Mouse (Mus musculus) midbrain, embryonic 13.5 days (tissue): ENCODE results near the gene 1700020D05Rik. TPM values are rescaled to one million over a fixed set of nuclear protein-coding genes. Genes with fewer than 3 reads are reported as not detected.
"Not testable (repeated sequence)": the region's sequence is repeated elsewhere in the genome, so short reads cannot be mapped to it uniquely, and the experiment has no call there.

Source experiments
- ATAC-seq: fragments of 200-750 bp; cut with Nextera tagmentation; 2 replicates; pipeline ENCODE4 v1.8.0; 2017; ENCODE audit warnings: mild to moderate bottlenecking, moderate TSS enrichment, moderate library complexity
- H3K27ac ChIP-seq: fragments of 300-500 bp; sonication (generic); 2 replicates; pipeline ENCODE4 v1.5.1; 2015; ENCODE audit warnings: inconsistent platforms, mild to moderate bottlenecking, moderate library complexity
- H3K27me3 ChIP-seq: fragments of 300-500 bp; sonication (generic); 2 replicates; pipeline ENCODE4 v1.6.1; 2015; ENCODE audit warnings: mild to moderate bottlenecking, inconsistent platforms
- H3K36me3 ChIP-seq: fragments of 300-500 bp; sonication (generic); 2 replicates; pipeline ENCODE4 v1.6.1; 2015; ENCODE audit warnings: mild to moderate bottlenecking, inconsistent platforms
- H3K4me1 ChIP-seq: fragments of 300-500 bp; sonication (generic); replicated peaks from 2 replicates; pipeline ENCODE4 v1.6.1; 2015; ENCODE audit warnings: inconsistent platforms
- H3K4me2 ChIP-seq: fragments of 300-500 bp; sonication (generic); replicated peaks from 2 replicates; pipeline ENCODE4 v1.6.1; 2015; ENCODE audit warnings: moderate library complexity, mild to moderate bottlenecking, inconsistent platforms
- H3K4me3 ChIP-seq: fragments of 300-500 bp; sonication (generic); replicated peaks from 2 replicates; pipeline ENCODE4 v1.5.1; 2015; ENCODE audit warnings: mild to moderate bottlenecking, inconsistent platforms
- H3K9ac ChIP-seq: fragments of 300-500 bp; sonication (generic); replicated peaks from 2 replicates; pipeline ENCODE4 v1.6.1; 2015; ENCODE audit warnings: mild to moderate bottlenecking, inconsistent platforms
- H3K9me3 ChIP-seq: fragments of 300-500 bp; sonication (generic); 2 replicates; pipeline ENCODE4 v1.6.1; 2016; ENCODE audit warnings: mild to moderate bottlenecking, inconsistent platforms
- WGBS: fragments of 180-500 bp; shearing (Covaris S2); methylation state at CpG from one replicate; pipeline ENCODE4 v1.1.7; 2015; 5-methylcytosine and 5-hydroxymethylcytosine counted together
- polyA plus RNA-seq: library from polyadenylated mRNA; unstranded; fragments of >200 nt; fragmentation: Nextera tagmentation; extraction: Ambion mirVana; gene quantifications from 2 replicates; pipeline ENCODE4 v1.2.1, GENCODE M21; 2015

Gene 1700020D05Rik
- polyA plus RNA-seq, 1 experiment from 2014 or later, result 0.26 TPM

- Histone ChIP-seq H3K27ac (no peak overlapping the region), H3K4me3 (no peak overlapping the region), H3K9ac (no peak overlapping the region), H3K27me3 (no peaks in the 10 kb centered on the region), H3K4me2 (no peak overlapping the region), H3K9me3 (no peaks in the 10 kb centered on the region), H3K36me3 (no peaks in the 10 kb centered on the region), H3K4me1 (peaks cover 9% of the 10 kb centered on the region)
- ATAC-seq, result no peak
- WGBS, result 71% methylated on average over 7 of the region's 7 CpGs
Measured at GRCm38 (mm10) chr19:5515840-5516777, 12.5 kb upstream of the 1700020D05Rik start.

- ATAC-seq, result no peak
- Histone ChIP-seq H3K36me3 (no peaks in the 10 kb centered on the region), H3K27me3 (no peaks in the 10 kb centered on the region), H3K27ac (no peak overlapping the region), H3K9me3 (no peaks in the 10 kb centered on the region), H3K4me1 (peaks cover 26% of the 10 kb centered on the region), H3K9ac (no peak overlapping the region), H3K4me3 (no peak overlapping the region), H3K4me2 (no peak overlapping the region)
- 90% methylated on average over 3 of the region's 3 CpGs for WGBS
Measured at GRCm38 (mm10) chr19:5513005-5513349, 9.4 kb upstream of the 1700020D05Rik start.

- WGBS, result 80% methylated on average over 12 of the region's 12 CpGs
- Histone ChIP-seq H3K4me3 (no peak overlapping the region), H3K4me2 (no peak overlapping the region), H3K27ac (no peak overlapping the region), H3K9ac (no peak overlapping the region), H3K4me1 (peaks cover 26% of the 10 kb centered on the region), H3K36me3 (no peaks in the 10 kb centered on the region), H3K9me3 (no peaks in the 10 kb centered on the region), H3K27me3 (no peaks in the 10 kb centered on the region)
- ATAC-seq, result no peak
Measured at GRCm38 (mm10) chr19:5512091-5513004, 8.8 kb upstream of the 1700020D05Rik start.

GRCm38 (mm10) chr19:5511074-5511632, 7.6 kb upstream of the 1700020D05Rik start:
- ATAC-seq, result no peak
- H3K4me2 ChIP-seq, result peak overlapping the region; percentile 79
- 53% methylated on average over 15 of the region's 15 CpGs for WGBS
- no peaks in the 10 kb centered on the region for H3K36me3 ChIP-seq
- no peaks in the 10 kb centered on the region for H3K9me3 ChIP-seq
- peak overlapping the region; percentile 54 for H3K4me3 ChIP-seq
- peaks cover 26% of the 10 kb centered on the region for H3K4me1 ChIP-seq
- H3K9ac ChIP-seq, result peak overlapping the region; percentile 64
- H3K27me3 ChIP-seq, result no peaks in the 10 kb centered on the region
- 0 out of 2 replicates have a peak overlapping the region, but pooled peaks have one; percentile 9 for H3K27ac ChIP-seq

- ATAC-seq, result peak; percentile 100
- Histone ChIP-seq H3K9me3 (no peaks in the 10 kb centered on the region), H3K36me3 (no peaks in the 10 kb centered on the region), H3K4me1 (peaks cover 26% of the 10 kb centered on the region), H3K27me3 (no peaks in the 10 kb centered on the region), H3K4me3 (peak within 1 kb of the TSS; percentile 54), H3K4me2 (peak within 1 kb of the TSS; percentile 79), H3K27ac (peak within 1 kb of the TSS; percentile 77), H3K9ac (peak within 1 kb of the TSS; percentile 66)
- 2% methylated on average over 47 of the region's 47 CpGs for WGBS
Measured at GRCm38 (mm10) chr19:5510031-5511026, 6.7 kb upstream of the 1700020D05Rik start, which contains the start of gene Snx32. TSS of gene Snx32 (minus strand) at chr19:5510538.

GRCm38 (mm10) chr19:5500330-5500875, 3.2 kb downstream of the 1700020D05Rik start:
- no peak overlapping the region for H3K27ac ChIP-seq
- H3K4me2 ChIP-seq, result no peak overlapping the region
- no peak overlapping the region for H3K4me3 ChIP-seq
- peaks cover 42% of the 10 kb centered on the region for H3K36me3 ChIP-seq
- no peaks in the 10 kb centered on the region for H3K27me3 ChIP-seq
- no peak overlapping the region for H3K9ac ChIP-seq
- WGBS, result 89% methylated on average over 2 of the region's 2 CpGs
- no peaks in the 10 kb centered on the region for H3K9me3 ChIP-seq
- no peak for ATAC-seq
- H3K4me1 ChIP-seq, result no peaks in the 10 kb centered on the region

- no peaks in the 10 kb centered on the region for H3K9me3 ChIP-seq
- H3K4me3 ChIP-seq, result no peak overlapping the region
- peaks cover 68% of the 10 kb centered on the region for H3K36me3 ChIP-seq
- no peak overlapping the region for H3K4me2 ChIP-seq
- ATAC-seq, result no peak
- WGBS, result 83% methylated on average over 16 of the region's 16 CpGs
- H3K27ac ChIP-seq, result no peak overlapping the region
- H3K9ac ChIP-seq, result no peak overlapping the region
- no peaks in the 10 kb centered on the region for H3K27me3 ChIP-seq
- H3K4me1 ChIP-seq, result peaks cover 19% of the 10 kb centered on the region
Measured at GRCm38 (mm10) chr19:5496052-5496370, 7.6 kb downstream of the 1700020D05Rik start.

- Histone ChIP-seq H3K36me3 (peaks cover 68% of the 10 kb centered on the region), H3K4me3 (no peak overlapping the region), H3K27ac (no peak overlapping the region), H3K4me1 (peaks cover 19% of the 10 kb centered on the region), H3K27me3 (no peaks in the 10 kb centered on the region), H3K4me2 (no peak overlapping the region), H3K9me3 (no peaks in the 10 kb centered on the region), H3K9ac (no peak overlapping the region)
- WGBS, result 83% methylated on average over 12 of the region's 12 CpGs
- ATAC-seq, result no peak
Measured at GRCm38 (mm10) chr19:5495353-5496051, 8.1 kb downstream of the 1700020D05Rik start.

- H3K27me3 ChIP-seq, result no peaks in the 10 kb centered on the region
- WGBS, result 94% methylated on average over 3 of the region's 3 CpGs
- no peaks in the 10 kb centered on the region for H3K9me3 ChIP-seq
- H3K4me2 ChIP-seq, result no peak overlapping the region
- peaks cover 68% of the 10 kb centered on the region for H3K36me3 ChIP-seq
- H3K4me3 ChIP-seq, result no peak overlapping the region
- peaks cover 28% of the 10 kb centered on the region for H3K4me1 ChIP-seq
- ATAC-seq, result no peak
- no peak overlapping the region for H3K9ac ChIP-seq
- no peak overlapping the region for H3K27ac ChIP-seq
Measured at GRCm38 (mm10) chr19:5494314-5494713, 9.3 kb downstream of the 1700020D05Rik start.

GRCm38 (mm10) chr19:5493301-5493721, 10.3 kb downstream of the 1700020D05Rik start:
- ATAC-seq, H3K4me2 ChIP-seq, H3K4me3 ChIP-seq, H3K9me3 ChIP-seq, H3K27me3 ChIP-seq, H3K9ac ChIP-seq, H3K27ac ChIP-seq: not testable (repeated sequence)
- peaks cover 64% of the 10 kb centered on the region for H3K36me3 ChIP-seq
- 60% methylated on average over 9 of the region's 9 CpGs for WGBS
- peaks cover 38% of the 10 kb centered on the region for H3K4me1 ChIP-seq
